Mouse (Mus musculus) MEL (cell line): Measurements from ENCODE around the gene Nucks1. TPM values are rescaled to one million over a fixed set of nuclear protein-coding genes. Genes with fewer than 3 reads are reported as not detected.

Experiments
- DNase-seq: peaks from one replicate; pipeline ENCODE4 v3.0.0; 2011; ENCODE audit warnings: low read depth, low spot score
- H3K27ac ChIP-seq: 2 replicates; pipeline ENCODE4 v1.5.1; 2012; ENCODE audit warnings: low read depth, mild to moderate bottlenecking, control low read depth, low read length, moderate library complexity; ENCODE audit not compliant: control insufficient read depth
- H3K27me3 ChIP-seq, 2 experiments: fragments of 150-350 bp in 1 of 2; sonication (generic) in 1 of 2; 2 replicates each; pipeline ENCODE4 v1.6.1; 2012; ENCODE audit warnings: low read length in 2 of 2, mild to moderate bottlenecking in 2 of 2, improper control_type of control experiment in 1 of 2, moderate library complexity in 1 of 2; ENCODE audit not compliant: insufficient read depth in 2 of 2, control insufficient read depth in 1 of 2
- H3K36me3 ChIP-seq, 2 experiments: 2 replicates each; pipeline ENCODE4 v1.6.1; 2012 to 2014; ENCODE audit warnings: low read length in 2 of 2, improper control_type of control experiment in 1 of 2, inconsistent platforms in 1 of 2, mild to moderate bottlenecking in 1 of 2; ENCODE audit not compliant: insufficient read depth in 2 of 2, control insufficient read depth in 1 of 2
- H3K4me1 ChIP-seq, 2 experiments: fragments of 150-350 bp in 1 of 2; sonication (generic) in 1 of 2; 2 replicates each; pipeline ENCODE4 v1.6.1; 2012; ENCODE audit warnings: low read length in 2 of 2, improper control_type of control experiment in 1 of 2, mild to moderate bottlenecking in 1 of 2; ENCODE audit not compliant: insufficient read depth in 2 of 2, control insufficient read depth in 1 of 2
- H3K4me3 ChIP-seq, 2 experiments: fragments of 150-350 bp in 1 of 2; sonication (generic) in 1 of 2; 2 replicates each; pipeline ENCODE4 v1.5.1; 2012; ENCODE audit warnings: low read depth in 2 of 2, low read length in 2 of 2, mild to moderate bottlenecking in 2 of 2, moderate library complexity in 2 of 2, control low read depth in 1 of 2, improper control_type of control experiment in 1 of 2; ENCODE audit not compliant: control insufficient read depth in 1 of 2, insufficient read depth in 1 of 2
- H3K79me2 ChIP-seq: 2 replicates; pipeline ENCODE4 v1.6.1; 2012; ENCODE audit warnings: mild to moderate bottlenecking, low read length, moderate library complexity; ENCODE audit not compliant: control insufficient read depth, poor library complexity, insufficient read depth
- H3K9ac ChIP-seq: 2 replicates; pipeline ENCODE4 v1.6.1; 2012; ENCODE audit warnings: low read depth, mild to moderate bottlenecking, control low read depth, low read length, moderate library complexity; ENCODE audit not compliant: control insufficient read depth, poor library complexity, severe bottlenecking
- H3K9me3 ChIP-seq: fragments of 150-350 bp; sonication (generic); replicated peaks from 2 replicates; pipeline ENCODE4 v1.6.1; 2012; ENCODE audit warnings: mild to moderate bottlenecking, low read length, improper control_type of control experiment, moderate library complexity; ENCODE audit not compliant: insufficient read depth
- CHD1 ChIP-seq: IDR thresholded peaks from 2 replicates; pipeline ENCODE4 v1.6.1; 2012; ENCODE audit warnings: low read depth, mild to moderate bottlenecking, inconsistent platforms, low read length, improper control_type of control experiment
- E2F4 ChIP-seq: IDR thresholded peaks from 2 replicates; pipeline ENCODE4 v1.6.1; 2011; ENCODE audit warnings: low read depth, low read length, improper control_type of control experiment, borderline replicate concordance
- ETS1 ChIP-seq: IDR thresholded peaks from 2 replicates; pipeline ENCODE4 v1.6.1; 2012; ENCODE audit warnings: low read depth, mild to moderate bottlenecking, inconsistent platforms, low read length, improper control_type of control experiment, moderate library complexity
- MAX ChIP-seq: IDR thresholded peaks from 2 replicates; pipeline ENCODE4 v1.6.1; 2011; ENCODE audit warnings: low read length, improper control_type of control experiment
- MAZ ChIP-seq: IDR thresholded peaks from 2 replicates; pipeline ENCODE4 v1.6.1; 2012; ENCODE audit warnings: low read depth, mild to moderate bottlenecking, inconsistent platforms, low read length, improper control_type of control experiment
- MXI1 ChIP-seq: IDR thresholded peaks from 2 replicates; pipeline ENCODE4 v1.6.1; 2011; ENCODE audit warnings: mild to moderate bottlenecking, low read depth, low read length, improper control_type of control experiment
- MYC ChIP-seq: IDR thresholded peaks from 2 replicates; pipeline ENCODE4 v1.6.1; 2011; ENCODE audit warnings: low read depth, mild to moderate bottlenecking, low read length, improper control_type of control experiment, moderate library complexity
- POLR2A ChIP-seq, 2 experiments: IDR thresholded peaks; 2 replicates each; pipeline ENCODE4 v1.6.1; 2011 to 2012; ENCODE audit warnings: low read length in 2 of 2, mild to moderate bottlenecking in 2 of 2, control low read depth in 1 of 2, improper control_type of control experiment in 1 of 2, low read depth in 1 of 2, moderate library complexity in 1 of 2; ENCODE audit not compliant: control insufficient read depth in 1 of 2, insufficient read depth in 1 of 2, poor library complexity in 1 of 2
- POLR2AphosphoS2 ChIP-seq: IDR thresholded peaks from 2 replicates; pipeline ENCODE4 v1.6.1; 2011; ENCODE audit warnings: low read length, improper control_type of control experiment
- POLR2AphosphoS5 ChIP-seq: IDR thresholded peaks from 2 replicates; pipeline ENCODE4 v1.6.1; 2012; ENCODE audit warnings: low read depth, borderline replicate concordance, mild to moderate bottlenecking, inconsistent platforms, low read length, moderate library complexity, mixed read lengths
- RAD21 ChIP-seq: IDR thresholded peaks from 2 replicates; pipeline ENCODE4 v1.6.1; 2011; ENCODE audit warnings: mild to moderate bottlenecking, low read depth, low read length, improper control_type of control experiment
- SMC3 ChIP-seq: IDR thresholded peaks from 2 replicates; pipeline ENCODE4 v1.6.1; 2011; ENCODE audit warnings: low read depth, low read length, improper control_type of control experiment
- TAL1 ChIP-seq: IDR thresholded peaks from 2 replicates; pipeline ENCODE4 v1.6.1; 2012; ENCODE audit warnings: mild to moderate bottlenecking, inconsistent platforms, low read length, moderate library complexity, mixed read lengths
- UBTF ChIP-seq: IDR thresholded peaks from 2 replicates; pipeline ENCODE4 v1.6.1; 2012; ENCODE audit warnings: low read depth, mild to moderate bottlenecking, inconsistent platforms, low read length, improper control_type of control experiment, moderate library complexity, borderline replicate concordance; ENCODE audit not compliant: insufficient read depth
- USF2 ChIP-seq, 2 experiments: IDR thresholded peaks; 2 replicates each; pipeline ENCODE4 v1.6.1; 2011 to 2012; ENCODE audit warnings: improper control_type of control experiment in 2 of 2, low read length in 2 of 2, borderline replicate concordance in 1 of 2, inconsistent platforms in 1 of 2, low read depth in 1 of 2, mild to moderate bottlenecking in 1 of 2; ENCODE audit not compliant: insufficient read depth in 1 of 2
- ZNF384 ChIP-seq: IDR thresholded peaks from 2 replicates; pipeline ENCODE4 v1.6.1; 2012; ENCODE audit warnings: low read depth, mild to moderate bottlenecking, inconsistent platforms, low read length, improper control_type of control experiment
- polyA plus RNA-seq, 2 experiments: library from polyadenylated mRNA; stranded (reverse) in 1 of 2; unstranded in 1 of 2; fragments of >175 nt in 1 of 2; fragments of >200 nt in 1 of 2; gene quantifications; 2 replicates each; pipeline versions ENCODE4 v1.2.1 to v1.2.4; 2012; ENCODE audit warnings: low replicate concordance in 2 of 2, low read depth in 1 of 2; ENCODE audit not compliant: insufficient read length in 2 of 2, insufficient read depth in 1 of 2, missing spikeins in 1 of 2
- total RNA-seq: library from RNA; depleted of rRNA; stranded (reverse); fragments of 300-350 nt; gene quantifications from 2 replicates; pipeline ENCODE4 v1.2.3, GENCODE M21; 2012

The Nucks1 gene
- total and polyA plus RNA-seq, 3 experiments: 53.7 to 113 (median 84.0) TPM

GRCm38 (mm10) chr1:131968983-131969382 is 58.6 kb downstream of the Nucks1 start:
- TF ChIP-seq MAZ: no peak
- TF ChIP-seq SMC3: no peak
- no peak for TF ChIP-seq MXI1
- TF ChIP-seq USF2 (IDR thresholded peaks at IDR 0.05; ENCODE audit: borderline replicate concordance in 1 of 2, insufficient read depth in 1 of 2, low read depth in 1 of 2, low read length in 2 of 2): no peak
- no peak for TF ChIP-seq MYC
- TF ChIP-seq POLR2AphosphoS2: no peak
- TF ChIP-seq CHD1: no peak
- TF ChIP-seq RAD21: no peak
- TF ChIP-seq POLR2A (IDR thresholded peaks at IDR 0.05; ENCODE audit: control insufficient read depth in 1 of 2, insufficient read depth in 1 of 2, low read depth in 1 of 2, low read length in 2 of 2, poor library complexity in 1 of 2): no peak
- TF ChIP-seq ZNF384: no peak
- TF ChIP-seq E2F4: no peak
- H3K27me3 ChIP-seq: no peaks in the 10 kb centered on the region
- peaks cover 7 to 34% of the 10 kb centered on the region in 2 experiments; a peak in 3 of 4 replicates for H3K36me3 ChIP-seq
- no peak overlapping the region for H3K4me3 ChIP-seq
- H3K4me1 ChIP-seq: peaks cover 22 to 29% of the 10 kb centered on the region in 2 experiments
- no peak for DNase-seq
- peaks cover 91% of the 10 kb centered on the region for H3K79me2 ChIP-seq
- H3K27ac ChIP-seq: no peak overlapping the region
- H3K9ac ChIP-seq: no peak overlapping the region
- no peaks in the 10 kb centered on the region for H3K9me3 ChIP-seq

GRCm38 (mm10) chr1:131969825-131970224 is 59.5 kb downstream of the Nucks1 start:
- peaks cover 7 to 29% of the 10 kb centered on the region in 2 experiments; a peak in 3 of 4 replicates for H3K36me3 ChIP-seq
- H3K79me2 ChIP-seq: peaks cover 88% of the 10 kb centered on the region
- no peak overlapping the region for H3K4me3 ChIP-seq
- H3K9me3 ChIP-seq: no peaks in the 10 kb centered on the region
- H3K27ac ChIP-seq: no peak overlapping the region
- H3K4me1 ChIP-seq: peaks cover 25 to 26% of the 10 kb centered on the region in 2 experiments
- no peak for DNase-seq
- no peak for TF ChIP-seq POLR2AphosphoS5
- no peak for TF ChIP-seq MYC
- TF ChIP-seq SMC3: no peak
- no peak for TF ChIP-seq TAL1
- TF ChIP-seq UBTF: no peak
- no peak for TF ChIP-seq MAX
- TF ChIP-seq ETS1: no peak
- TF ChIP-seq MAZ: no peak
- no peak overlapping the region for H3K9ac ChIP-seq
- H3K27me3 ChIP-seq: no peaks in the 10 kb centered on the region
